Mouse (Mus musculus): ENCODE results near the gene Hvcn1. TPM values are rescaled to one million over a fixed set of nuclear protein-coding genes. Genes with fewer than 3 reads are reported as not detected.
A peak's percentile ranks its signal among the peaks of the same experiment; 100 is the strongest.

Gene Hvcn1
- polyA plus RNA-seq (2015; fragmentation: Nextera tagmentation; extraction: Ambion mirVana) = 1.4 and 2.1 TPM in 2 replicates

- no peaks in the 10 kb centered on the region for H3K36me3 ChIP-seq
- no peak within 1 kb of the TSS for H3K4me3 ChIP-seq (replicated peaks)
- H3K4me1 ChIP-seq (replicated peaks) = peaks cover 13% of the 10 kb centered on the region
- 36% methylated on average over 4 of the region's 4 CpGs for WGBS (ENCODE audit: insufficient replicate concordance)
- H3K27me3 ChIP-seq = no peaks in the 10 kb centered on the region
- no peaks in the 10 kb centered on the region for H3K9me3 ChIP-seq (replicated peaks)
- no peak for ATAC-seq (ENCODE audit: low read depth)
- no peak for DNase-seq
- no peak within 1 kb of the TSS for H3K27ac ChIP-seq
- H3K4me2 ChIP-seq = no peak within 1 kb of the TSS
- H3K9ac ChIP-seq = no peak within 1 kb of the TSS
Measured at GRCm38 (mm10) chr5:122206475-122206874, at the start of gene Hvcn1. Gene Hvcn1 (plus strand): TSS chr5:122206804.

- peak; percentile 83 for DNase-seq
- peak; percentile 91 for ATAC-seq (ENCODE audit: low read depth)
- 1% methylated on average over 52 of the region's 54 CpGs for WGBS (ENCODE audit: insufficient replicate concordance)
- Histone ChIP-seq H3K4me3 (replicated peaks) (peak within 1 kb of the TSS; percentile 95), H3K27me3 (no peaks in the 10 kb centered on the region), H3K36me3 (peaks cover 31% of the 10 kb centered on the region), H3K4me1 (replicated peaks) (peaks cover 76% of the 10 kb centered on the region), H3K9ac (peak within 1 kb of the TSS; percentile 97), H3K9me3 (replicated peaks) (no peaks in the 10 kb centered on the region), H3K27ac (peak within 1 kb of the TSS; percentile 86), H3K4me2 (peak within 1 kb of the TSS; percentile 91)
Measured at GRCm38 (mm10) chr5:122157827-122158381, 48.7 kb upstream of the Hvcn1 start, which contains the start of gene Ppp1cc. Gene Ppp1cc (plus strand): TSS chr5:122158278.

GRCm38 (mm10) chr5:122158557-122159515 lies 47.8 kb upstream of the Hvcn1 start:
- peak overlapping the region; percentile 81 for H3K27ac ChIP-seq
- no peaks in the 10 kb centered on the region for H3K27me3 ChIP-seq
- peaks cover 40% of the 10 kb centered on the region for H3K36me3 ChIP-seq
- H3K4me2 ChIP-seq = peak overlapping the region; percentile 91
- ATAC-seq (ENCODE audit: low read depth) (peak; percentile 29; the same call in 1 of the 2 replicates), DNase-seq (peak; percentile 18)
- WGBS (ENCODE audit: insufficient replicate concordance) = 2% methylated on average over 42 of the region's 42 CpGs
- peak overlapping the region; percentile 97 for H3K9ac ChIP-seq
- no peaks in the 10 kb centered on the region for H3K9me3 ChIP-seq (replicated peaks)
- H3K4me3 ChIP-seq (replicated peaks) = peak overlapping the region; percentile 95
- peaks cover 83% of the 10 kb centered on the region for H3K4me1 ChIP-seq (replicated peaks)

GRCm38 (mm10) chr5:122163194-122163593 lies 43.4 kb upstream of the Hvcn1 start:
- peak overlapping the region; percentile 38 for H3K9ac ChIP-seq
- 0 out of 2 replicates have a peak overlapping the region, but pooled peaks have one; percentile 4 for H3K4me3 ChIP-seq (replicated peaks)
- no peaks in the 10 kb centered on the region for H3K27me3 ChIP-seq
- no peaks in the 10 kb centered on the region for H3K9me3 ChIP-seq (replicated peaks)
- peaks cover 81% of the 10 kb centered on the region for H3K4me1 ChIP-seq (replicated peaks)
- no peak for DNase-seq
- H3K36me3 ChIP-seq = peaks cover 84% of the 10 kb centered on the region
- 51% methylated on average over 6 of the region's 6 CpGs for WGBS (ENCODE audit: insufficient replicate concordance)
- ATAC-seq (ENCODE audit: low read depth) = no peak
- H3K4me2 ChIP-seq = peak overlapping the region; percentile 13; the same call in 1 of the 2 replicates
- H3K27ac ChIP-seq = 0 out of 2 replicates have a peak overlapping the region, but pooled peaks have one; percentile 16

- WGBS (ENCODE audit: insufficient replicate concordance) = 71% methylated on average over 3 of the region's 3 CpGs
- no peaks in the 10 kb centered on the region for H3K9me3 ChIP-seq (replicated peaks)
- ATAC-seq (ENCODE audit: low read depth) = no peak
- H3K4me2 ChIP-seq = no peak overlapping the region
- H3K4me1 ChIP-seq (replicated peaks) = peaks cover 80% of the 10 kb centered on the region
- no peak overlapping the region for H3K4me3 ChIP-seq (replicated peaks)
- no peaks in the 10 kb centered on the region for H3K27me3 ChIP-seq
- H3K9ac ChIP-seq = peak overlapping the region; percentile 6; the same call in 1 of the 2 replicates
- DNase-seq = no peak
- peaks cover 92% of the 10 kb centered on the region for H3K36me3 ChIP-seq
- H3K27ac ChIP-seq = no peak overlapping the region
Measured at GRCm38 (mm10) chr5:122164011-122164410, 42.6 kb upstream of the Hvcn1 start.

- no peak for ATAC-seq (ENCODE audit: low read depth)
- Histone ChIP-seq H3K4me3 (replicated peaks) (no peak overlapping the region), H3K4me2 (no peak overlapping the region), H3K9ac (0 out of 2 replicates have a peak overlapping the region, but pooled peaks have one; percentile 12), H3K27me3 (no peaks in the 10 kb centered on the region), H3K27ac (no peak overlapping the region), H3K9me3 (replicated peaks) (no peaks in the 10 kb centered on the region), H3K4me1 (replicated peaks) (peaks cover 66% of the 10 kb centered on the region), H3K36me3 (peaks cover 100% of the 10 kb centered on the region)
- 72% methylated on average over 6 of the region's 6 CpGs for WGBS (ENCODE audit: insufficient replicate concordance)
- no peak for DNase-seq
Measured at GRCm38 (mm10) chr5:122165233-122165915, 41.2 kb upstream of the Hvcn1 start.

GRCm38 (mm10) chr5:122166636-122167161 lies 39.9 kb upstream of the Hvcn1 start:
- Histone ChIP-seq H3K4me1 (replicated peaks) (peaks cover 53% of the 10 kb centered on the region), H3K9me3 (replicated peaks) (no peaks in the 10 kb centered on the region), H3K36me3 (peaks cover 100% of the 10 kb centered on the region), H3K4me3 (replicated peaks) (no peak overlapping the region), H3K27ac (no peak overlapping the region), H3K9ac (no peak overlapping the region), H3K27me3 (no peaks in the 10 kb centered on the region), H3K4me2 (no peak overlapping the region)
- DNase-seq = no peak
- ATAC-seq (ENCODE audit: low read depth) = no peak
- WGBS (ENCODE audit: insufficient replicate concordance) = 44% methylated on average over 8 of the region's 8 CpGs

GRCm38 (mm10) chr5:122168344-122169069 lies 38.1 kb upstream of the Hvcn1 start:
- Histone ChIP-seq H3K4me3 (replicated peaks) (no peak overlapping the region), H3K27me3 (no peaks in the 10 kb centered on the region), H3K9me3 (replicated peaks) (no peaks in the 10 kb centered on the region), H3K4me2 (no peak overlapping the region), H3K27ac (no peak overlapping the region), H3K4me1 (replicated peaks) (peaks cover 35% of the 10 kb centered on the region), H3K9ac (no peak overlapping the region), H3K36me3 (peaks cover 100% of the 10 kb centered on the region)
- DNase-seq (no peak), ATAC-seq (ENCODE audit: low read depth) (no peak)
- WGBS (ENCODE audit: insufficient replicate concordance) = 85% methylated on average over 14 of the region's 14 CpGs

- Histone ChIP-seq H3K27me3 (no peaks in the 10 kb centered on the region), H3K9ac (no peak overlapping the region), H3K4me2 (no peak overlapping the region), H3K4me1 (replicated peaks) (peaks cover 11% of the 10 kb centered on the region), H3K27ac (no peak overlapping the region), H3K36me3 (peaks cover 89% of the 10 kb centered on the region), H3K4me3 (replicated peaks) (no peak overlapping the region), H3K9me3 (replicated peaks) (no peaks in the 10 kb centered on the region)
- 91% methylated on average over 8 of the region's 8 CpGs for WGBS (ENCODE audit: insufficient replicate concordance)
- no peak for DNase-seq
- no peak; the same call in 1 of the 2 replicates for ATAC-seq (ENCODE audit: low read depth)
Measured at GRCm38 (mm10) chr5:122171058-122171457, 35.5 kb upstream of the Hvcn1 start.

- Histone ChIP-seq H3K36me3 (peaks cover 58% of the 10 kb centered on the region), H3K4me1 (replicated peaks) (0 out of 2 replicates have a peak, but pooled peaks cover 3% of the 10 kb centered on the region), H3K9me3 (replicated peaks) (no peaks in the 10 kb centered on the region), H3K4me3 (replicated peaks) (no peak overlapping the region), H3K4me2 (no peak overlapping the region), H3K27me3 (no peaks in the 10 kb centered on the region), H3K27ac (no peak overlapping the region), H3K9ac (no peak overlapping the region)
- DNase-seq (no peak), ATAC-seq (ENCODE audit: low read depth) (no peak)
- WGBS (ENCODE audit: insufficient replicate concordance) = 60% methylated on average over 2 of the region's 2 CpGs
Measured at GRCm38 (mm10) chr5:122175402-122175801, 31.2 kb upstream of the Hvcn1 start.

Data from liver, embryonic 13.5 days (tissue).